Mouse (Mus musculus) spleen, adult 12 weeks (tissue): ENCODE measurements around the gene Sox21.

ENCODE experiments used
- DNase-seq: peaks from one replicate; pipeline ENCODE4 v3.0.0; 2022; ENCODE audit warnings: low spot score

Gene Sox21

GRCm38 (mm10) chr14:118225061-118225743, 11.6 kb downstream of the Sox21 start:
- no peak for DNase-seq

- DNase-seq = no peak
Observed at GRCm38 (mm10) chr14:118220885-118221284, 15.9 kb downstream of the Sox21 start.

- no peak for DNase-seq
Observed at GRCm38 (mm10) chr14:118216826-118217225, 20.0 kb downstream of the Sox21 start.

- no peak for DNase-seq
Observed at GRCm38 (mm10) chr14:118212188-118212804, 24.5 kb downstream of the Sox21 start.

GRCm38 (mm10) chr14:118209642-118210041, 27.2 kb downstream of the Sox21 start:
- no peak for DNase-seq

GRCm38 (mm10) chr14:118207347-118207746, 29.5 kb downstream of the Sox21 start:
- DNase-seq = no peak

GRCm38 (mm10) chr14:118203031-118203430, 33.8 kb downstream of the Sox21 start:
- peak; percentile 22 for DNase-seq

GRCm38 (mm10) chr14:118202006-118202405, 34.8 kb downstream of the Sox21 start:
- no peak for DNase-seq

GRCm38 (mm10) chr14:118200731-118201130, 36.1 kb downstream of the Sox21 start:
- no peak for DNase-seq

GRCm38 (mm10) chr14:118197063-118197462, 39.8 kb downstream of the Sox21 start:
- DNase-seq = no peak

GRCm38 (mm10) chr14:118194219-118194914, 42.5 kb downstream of the Sox21 start:
- no peak for DNase-seq

- DNase-seq = no peak
Observed at GRCm38 (mm10) chr14:118193663-118194062, 43.2 kb downstream of the Sox21 start.

GRCm38 (mm10) chr14:118193001-118193628, 43.7 kb downstream of the Sox21 start:
- DNase-seq = no peak

GRCm38 (mm10) chr14:118191442-118191841, 45.4 kb downstream of the Sox21 start:
- no peak for DNase-seq
